11 mouse cellular contexts compared by ENCODE assay signal in the genomic region with DNA sequence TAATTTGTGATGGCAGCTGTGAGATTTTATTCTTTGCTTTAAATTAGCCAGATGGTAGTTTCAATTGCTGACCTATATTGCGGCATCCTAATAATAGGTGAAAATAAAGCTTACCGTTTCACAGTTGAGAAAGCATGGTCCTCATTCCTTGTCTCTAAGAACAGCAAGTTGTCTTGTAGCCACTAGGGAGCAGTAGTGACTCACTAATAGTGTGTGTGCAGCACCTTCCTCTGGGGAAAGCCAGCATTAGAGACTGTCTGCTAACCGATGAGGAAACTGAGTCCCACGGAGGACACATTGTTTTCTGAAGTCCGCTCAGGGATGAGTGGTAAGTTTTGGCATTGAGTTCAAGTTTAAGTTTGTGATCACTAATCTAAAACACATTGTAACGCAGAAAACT. TPM values are rescaled to one million over a fixed set of nuclear protein-coding genes. Genes with fewer than 3 reads are reported as not detected.
A peak's percentile ranks its signal among the peaks of the same experiment; 100 is the strongest.
DNase-seq lines count a peak whose midpoint lies in the region; ATAC-seq lines count a peak whose summit lies in the region.
"Had no signal": no experiment of that assay in that cellular context is flagged by ENCODE, and none has a peak within 500 bp of the region (broad histone marks: within the 10 kb centered on the region; RNA-seq: fewer than 3 reads in every experiment).

No protein-coding gene starts in this region.

- H3K27ac ChIP-seq in forebrain, embryonic 12.5 days = no peak overlapping the region
- H3K27ac ChIP-seq in forebrain, embryonic 16.5 days (ENCODE audit: low read length) = no peak overlapping the region
- H3K27ac ChIP-seq in limb, embryonic 11.5 days (replicated peaks; ENCODE audit: low read depth, low read length) = no peak overlapping the region
- H3K27ac ChIP-seq: embryonic facial prominence, embryonic 15.5 days had no signal

- intact Hi-C loops in left cerebral cortex, postnatal 4 days (cut with DNase I) = no loop called here

- H3K4me2 ChIP-seq in forebrain, embryonic 12.5 days = no peak overlapping the region
- no peak overlapping the region for H3K4me2 ChIP-seq in forebrain, embryonic 16.5 days (ENCODE audit: low read length)
- H3K4me2 ChIP-seq in limb, embryonic 11.5 days (ENCODE audit: low read depth, severe bottlenecking) = no peak overlapping the region
- H3K4me2 ChIP-seq: embryonic facial prominence, embryonic 15.5 days had no signal

- no peaks in the 10 kb centered on the region for H3K27me3 ChIP-seq in forebrain, embryonic 12.5 days
- no peaks in the 10 kb centered on the region for H3K27me3 ChIP-seq in forebrain, embryonic 16.5 days (replicated peaks; ENCODE audit: control insufficient read depth, insufficient read depth, low read length)
- no peaks in the 10 kb centered on the region for H3K27me3 ChIP-seq in limb, embryonic 11.5 days (ENCODE audit: control insufficient read depth, insufficient read depth, low read length)
- H3K27me3 ChIP-seq: embryonic facial prominence, embryonic 15.5 days; megakaryocyte, embryonic 14.5 days had no signal

- H3K4me1 ChIP-seq in forebrain, embryonic 12.5 days = no peaks in the 10 kb centered on the region
- H3K4me1 ChIP-seq in forebrain, embryonic 16.5 days (replicated peaks; ENCODE audit: control insufficient read depth, insufficient read depth, low read length) = no peaks in the 10 kb centered on the region
- H3K4me1 ChIP-seq in limb, embryonic 11.5 days (ENCODE audit: control insufficient read depth, insufficient read depth, low read length) = no peaks in the 10 kb centered on the region
- H3K4me1 ChIP-seq: embryonic facial prominence, embryonic 15.5 days; megakaryocyte, embryonic 14.5 days had no signal

- no peak overlapping the region for H3K4me3 ChIP-seq in forebrain, embryonic 12.5 days (replicated peaks)
- H3K4me3 ChIP-seq in forebrain, embryonic 16.5 days (replicated peaks; ENCODE audit: low read length) = no peak overlapping the region
- no peak overlapping the region for H3K4me3 ChIP-seq in limb, embryonic 11.5 days (ENCODE audit: low read depth, low read length)
- H3K4me3 ChIP-seq: embryonic facial prominence, embryonic 15.5 days; megakaryocyte, embryonic 14.5 days had no signal

- H3K9me3 ChIP-seq in forebrain, embryonic 12.5 days = no peaks in the 10 kb centered on the region
- H3K9me3 ChIP-seq in forebrain, embryonic 16.5 days (ENCODE audit: control insufficient read depth, low read length) = no peaks in the 10 kb centered on the region
- H3K9me3 ChIP-seq in limb, embryonic 11.5 days (ENCODE audit: control insufficient read depth, low read length) = no peaks in the 10 kb centered on the region
- H3K9me3 ChIP-seq: embryonic facial prominence, embryonic 15.5 days; megakaryocyte, embryonic 14.5 days had no signal

- peak; percentile 65 for ATAC-seq in forebrain, embryonic 12.5 days (ENCODE audit: low FRiP score)
- ATAC-seq in forebrain, embryonic 16.5 days = no peak
- no peak for ATAC-seq in limb, embryonic 11.5 days (ENCODE audit: insufficient number of reproducible peaks, low FRiP score, low TSS enrichment, low read depth)
- ATAC-seq in activated CD4-positive, CD25-positive, alpha-beta regulatory T cell, adult 4 months = no peak

- WGBS in forebrain, embryonic 12.5 days = 58% methylated on average over 6 of the region's 6 CpGs
- WGBS in forebrain, embryonic 16.5 days = 48% methylated on average over 6 of the region's 6 CpGs
- 72% methylated on average over 6 of the region's 6 CpGs for WGBS in limb, embryonic 11.5 days

- no peak overlapping the region for H3K9ac ChIP-seq in forebrain, embryonic 12.5 days
- no peak overlapping the region for H3K9ac ChIP-seq in forebrain, embryonic 16.5 days (replicated peaks; ENCODE audit: low read depth, low read length)
- no peak overlapping the region for H3K9ac ChIP-seq in limb, embryonic 11.5 days (ENCODE audit: low read length)
- H3K9ac ChIP-seq: embryonic facial prominence, embryonic 15.5 days had no signal

- H3K36me3 ChIP-seq in forebrain, embryonic 12.5 days (replicated peaks) = no peaks in the 10 kb centered on the region
- H3K36me3 ChIP-seq in forebrain, embryonic 16.5 days (ENCODE audit: control insufficient read depth, insufficient read depth) = no peaks in the 10 kb centered on the region
- no peaks in the 10 kb centered on the region for H3K36me3 ChIP-seq in limb, embryonic 11.5 days (ENCODE audit: control insufficient read depth, insufficient read depth, low read length)
- H3K36me3 ChIP-seq: embryonic facial prominence, embryonic 15.5 days; G1E had no signal

- DNase-seq in left cerebral cortex, adult 11 months (ENCODE audit: low spot score) = peak; percentile 10
- no peak for DNase-seq in left cerebral cortex, postnatal 4 days
- peak; percentile 73 for DNase-seq in R1 (ENCODE audit: low read depth, low spot score)
- peak; percentile 25 for DNase-seq in limb, embryonic 11.5 days (ENCODE audit: low spot score)
- no peak for DNase-seq in urinary bladder, postnatal 10 days (ENCODE audit: low spot score)

RNA-seq across cellular contexts. Expression of gene Cldn18, which starts 46.5 kb away (rescaled TPM):
- polyA plus RNA-seq in forebrain, embryonic 12.5 days (2016; fragmentation: Nextera tagmentation; extraction: Ambion mirVana) = not detected in 2 replicates
- 0.20 TPM in 1 of 2 replicates, not detected in the other for polyA plus RNA-seq in forebrain, embryonic 16.5 days (2015; fragmentation: Nextera tagmentation; extraction: Ambion mirVana)
- not detected for total RNA-seq in left cerebral cortex, postnatal 4 days (2021)
- polyA plus RNA-seq in limb, embryonic 11.5 days (2014; fragmentation: Nextera tagmentation; extraction: Ambion mirVana) = not detected in 2 replicates
- polyA plus RNA-seq in activated CD4-positive, CD25-positive, alpha-beta regulatory T cell, adult 4 months (2017; shearing (Covaris generic)) = not detected
- polyA plus RNA-seq: embryonic facial prominence, embryonic 15.5 days; G1E had no signal

Comparison
In these comparisons a context has a peak if more than half of its experiments do, and no peak if none do; other contexts are left out.
1. DNase-seq: peak in left cerebral cortex, adult 11 months (single experiment), R1 (single experiment) and limb, embryonic 11.5 days (single experiment); none in left cerebral cortex, postnatal 4 days (single experiment) and urinary bladder, postnatal 10 days (single experiment).